Mouse (Mus musculus): ENCODE results near the gene Trp53. TPM values are rescaled to one million over a fixed set of nuclear protein-coding genes. Genes with fewer than 3 reads are reported as not detected.
A peak's percentile ranks its signal among the peaks of the same experiment; 100 is the strongest.

Trp53 gene
- polyA plus RNA-seq, 1 experiment = 230 TPM

- TF ChIP-seq CTCF (IDR thresholded peaks at IDR 0.05; ENCODE audit: low read depth, low read length) (peak; percentile 18), POLR2A (IDR thresholded peaks at IDR 0.05; ENCODE audit: insufficient read depth, low read length) (no peak)
- Histone ChIP-seq H3K27ac (ENCODE audit: insufficient read depth, low read length) (peak overlapping the region; percentile 22; the same call in 1 of the 2 replicates), H3K36me3 (ENCODE audit: control insufficient read depth, insufficient read depth, low read length, poor library complexity, severe bottlenecking) (no peaks in the 10 kb centered on the region), H3K27me3 (ENCODE audit: control insufficient read depth, insufficient read depth, low read length, poor library complexity, severe bottlenecking) (no peaks in the 10 kb centered on the region), H3K9me3 (replicated peaks; ENCODE audit: control insufficient read depth, insufficient read depth, low read length, poor library complexity, severe bottlenecking) (no peaks in the 10 kb centered on the region), H3K9ac (ENCODE audit: low read depth, poor library complexity, severe bottlenecking) (peak overlapping the region; percentile 49), H3K4me3 (ENCODE audit: low read depth, low read length) (0 out of 2 replicates have a peak overlapping the region, but pooled peaks have one; percentile 9), H3K4me1 (ENCODE audit: control insufficient read depth, insufficient read depth, low read length) (peaks cover 4% of the 10 kb centered on the region)
Observed at GRCm38 (mm10) chr11:69599436-69599835, 19.3 kb downstream of the Trp53 start.

GRCm38 (mm10) chr11:69600098-69600497, 19.9 kb downstream of the Trp53 start:
- Histone ChIP-seq H3K4me1 (ENCODE audit: control insufficient read depth, insufficient read depth, low read length) (peaks cover 4% of the 10 kb centered on the region), H3K9me3 (replicated peaks; ENCODE audit: control insufficient read depth, insufficient read depth, low read length, poor library complexity, severe bottlenecking) (no peaks in the 10 kb centered on the region), H3K4me3 (ENCODE audit: low read depth, low read length) (no peak overlapping the region), H3K36me3 (ENCODE audit: control insufficient read depth, insufficient read depth, low read length, poor library complexity, severe bottlenecking) (no peaks in the 10 kb centered on the region), H3K9ac (ENCODE audit: low read depth, poor library complexity, severe bottlenecking) (no peak overlapping the region), H3K27ac (ENCODE audit: insufficient read depth, low read length) (peak overlapping the region; percentile 60; the same call in 1 of the 2 replicates), H3K27me3 (ENCODE audit: control insufficient read depth, insufficient read depth, low read length, poor library complexity, severe bottlenecking) (peaks cover 5% of the 10 kb centered on the region)
- TF ChIP-seq POLR2A (IDR thresholded peaks at IDR 0.05; ENCODE audit: insufficient read depth, low read length) = no peak
- no peak for TF ChIP-seq CTCF (IDR thresholded peaks at IDR 0.05; ENCODE audit: low read depth, low read length)
- peak; percentile 82 for TF ChIP-seq EP300 (IDR thresholded peaks at IDR 0.05; ENCODE audit: insufficient read depth, low read depth, low read length)

GRCm38 (mm10) chr11:69601768-69602167, 21.6 kb downstream of the Trp53 start:
- Histone ChIP-seq H3K36me3 (ENCODE audit: control insufficient read depth, insufficient read depth, low read length, poor library complexity, severe bottlenecking) (no peaks in the 10 kb centered on the region), H3K27ac (ENCODE audit: insufficient read depth, low read length) (no peak overlapping the region), H3K9me3 (replicated peaks; ENCODE audit: control insufficient read depth, insufficient read depth, low read length, poor library complexity, severe bottlenecking) (no peaks in the 10 kb centered on the region), H3K9ac (ENCODE audit: low read depth, poor library complexity, severe bottlenecking) (no peak overlapping the region), H3K27me3 (ENCODE audit: control insufficient read depth, insufficient read depth, low read length, poor library complexity, severe bottlenecking) (peaks cover 8% of the 10 kb centered on the region), H3K4me1 (ENCODE audit: control insufficient read depth, insufficient read depth, low read length) (peaks cover 4% of the 10 kb centered on the region), H3K4me3 (ENCODE audit: low read depth, low read length) (no peak overlapping the region)
- TF ChIP-seq POLR2A (IDR thresholded peaks at IDR 0.05; ENCODE audit: insufficient read depth, low read length) = no peak
- TF ChIP-seq EP300 (IDR thresholded peaks at IDR 0.05; ENCODE audit: insufficient read depth, low read depth, low read length) = no peak
- TF ChIP-seq CTCF (IDR thresholded peaks at IDR 0.05; ENCODE audit: low read depth, low read length) = no peak

GRCm38 (mm10) chr11:69603516-69603915, 23.4 kb downstream of the Trp53 start:
- Histone ChIP-seq H3K9me3 (replicated peaks; ENCODE audit: control insufficient read depth, insufficient read depth, low read length, poor library complexity, severe bottlenecking) (no peaks in the 10 kb centered on the region), H3K9ac (ENCODE audit: low read depth, poor library complexity, severe bottlenecking) (no peak overlapping the region), H3K27me3 (ENCODE audit: control insufficient read depth, insufficient read depth, low read length, poor library complexity, severe bottlenecking) (peaks cover 8% of the 10 kb centered on the region), H3K4me1 (ENCODE audit: control insufficient read depth, insufficient read depth, low read length) (peaks cover 4% of the 10 kb centered on the region), H3K36me3 (ENCODE audit: control insufficient read depth, insufficient read depth, low read length, poor library complexity, severe bottlenecking) (no peaks in the 10 kb centered on the region), H3K27ac (ENCODE audit: insufficient read depth, low read length) (no peak overlapping the region), H3K4me3 (ENCODE audit: low read depth, low read length) (no peak overlapping the region)
- TF ChIP-seq EP300 (IDR thresholded peaks at IDR 0.05; ENCODE audit: insufficient read depth, low read depth, low read length) = no peak
- no peak for TF ChIP-seq CTCF (IDR thresholded peaks at IDR 0.05; ENCODE audit: low read depth, low read length)
- TF ChIP-seq POLR2A (IDR thresholded peaks at IDR 0.05; ENCODE audit: insufficient read depth, low read length) = no peak

GRCm38 (mm10) chr11:69604347-69604746, 24.2 kb downstream of the Trp53 start:
- H3K4me1 ChIP-seq (ENCODE audit: control insufficient read depth, insufficient read depth, low read length) = peaks cover 4% of the 10 kb centered on the region
- H3K9ac ChIP-seq (ENCODE audit: low read depth, poor library complexity, severe bottlenecking) = peak overlapping the region; percentile 55
- H3K27ac ChIP-seq (ENCODE audit: insufficient read depth, low read length) = no peak overlapping the region
- no peaks in the 10 kb centered on the region for H3K9me3 ChIP-seq (replicated peaks; ENCODE audit: control insufficient read depth, insufficient read depth, low read length, poor library complexity, severe bottlenecking)
- H3K4me3 ChIP-seq (ENCODE audit: low read depth, low read length) = no peak overlapping the region; the same call in 1 of the 2 replicates
- H3K36me3 ChIP-seq (ENCODE audit: control insufficient read depth, insufficient read depth, low read length, poor library complexity, severe bottlenecking) = no peaks in the 10 kb centered on the region
- H3K27me3 ChIP-seq (ENCODE audit: control insufficient read depth, insufficient read depth, low read length, poor library complexity, severe bottlenecking) = peaks cover 8% of the 10 kb centered on the region
- TF ChIP-seq CTCF (IDR thresholded peaks at IDR 0.05; ENCODE audit: low read depth, low read length) = no peak
- TF ChIP-seq POLR2A (IDR thresholded peaks at IDR 0.05; ENCODE audit: insufficient read depth, low read length) = no peak
- TF ChIP-seq EP300 (IDR thresholded peaks at IDR 0.05; ENCODE audit: insufficient read depth, low read depth, low read length) = no peak

DNA sequence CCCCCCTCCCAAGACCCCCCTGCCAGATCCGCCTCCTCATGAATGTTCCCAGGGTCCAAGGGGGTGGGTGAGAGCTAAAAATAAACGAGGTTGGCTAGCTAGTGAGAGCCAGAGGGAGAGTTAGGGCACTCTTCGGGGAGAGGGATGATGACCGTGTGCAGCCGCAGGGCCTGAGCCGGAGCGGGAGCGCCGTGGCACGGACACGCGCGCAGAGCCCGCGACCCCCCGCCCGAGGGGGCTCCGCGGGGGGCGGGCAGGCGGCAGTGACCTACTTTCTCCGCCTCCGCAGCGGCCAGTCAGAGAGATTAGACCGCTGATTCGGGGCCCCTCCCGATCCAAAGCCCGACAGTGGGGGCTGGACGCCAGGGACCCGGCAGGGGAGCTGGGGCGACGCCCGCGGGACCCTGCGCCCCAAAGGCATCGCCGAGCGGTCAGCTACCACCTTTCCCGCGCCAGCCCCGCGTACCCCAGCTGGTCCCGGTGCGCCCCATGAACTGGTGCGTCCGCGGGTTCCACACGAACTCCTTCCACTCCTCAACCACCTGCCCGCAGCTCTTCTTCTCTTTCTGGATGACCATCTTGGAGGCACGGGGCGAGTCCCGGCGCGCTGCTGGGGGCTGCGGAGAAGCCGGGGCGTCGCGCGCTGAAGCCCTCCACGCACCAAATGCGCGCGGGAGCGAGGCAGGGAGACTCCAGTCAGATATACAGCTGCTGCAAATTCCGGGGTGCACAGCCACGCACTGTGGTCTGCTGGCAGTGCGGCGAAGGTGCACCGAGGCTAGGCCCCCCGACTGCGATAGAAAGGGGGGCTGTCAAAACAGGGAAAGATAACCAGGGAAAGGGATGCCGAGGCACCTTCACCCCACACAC, 24.9 kb downstream of the Trp53 start:
- H3K9ac ChIP-seq (ENCODE audit: low read depth, poor library complexity, severe bottlenecking) = peak overlapping the region; percentile 55
- TF ChIP-seq POLR2A (IDR thresholded peaks at IDR 0.05; ENCODE audit: insufficient read depth, low read length) = no peak
- no peak for TF ChIP-seq CTCF (IDR thresholded peaks at IDR 0.05; ENCODE audit: low read depth, low read length)
- TF ChIP-seq EP300 (IDR thresholded peaks at IDR 0.05; ENCODE audit: insufficient read depth, low read depth, low read length) = no peak
- H3K4me3 ChIP-seq (ENCODE audit: low read depth, low read length) = peak overlapping the region; percentile 69
- peaks cover 4% of the 10 kb centered on the region for H3K4me1 ChIP-seq (ENCODE audit: control insufficient read depth, insufficient read depth, low read length)
- H3K9me3 ChIP-seq (replicated peaks; ENCODE audit: control insufficient read depth, insufficient read depth, low read length, poor library complexity, severe bottlenecking) = no peaks in the 10 kb centered on the region
- H3K27me3 ChIP-seq (ENCODE audit: control insufficient read depth, insufficient read depth, low read length, poor library complexity, severe bottlenecking) = peaks cover 8% of the 10 kb centered on the region
- H3K27ac ChIP-seq (ENCODE audit: insufficient read depth, low read length) = no peak overlapping the region
- no peaks in the 10 kb centered on the region for H3K36me3 ChIP-seq (ENCODE audit: control insufficient read depth, insufficient read depth, low read length, poor library complexity, severe bottlenecking)
